8 mouse cellular contexts compared by ENCODE assay signal in genomic region chrX:166584947-166585824, GRCm38 (mm10). TPM values are rescaled to one million over a fixed set of nuclear protein-coding genes. Genes with fewer than 3 reads are reported as not detected.
A peak's percentile ranks its signal among the peaks of the same experiment; 100 is the strongest.
DNase-seq lines count a peak whose midpoint lies in the region; ATAC-seq and TF ChIP-seq lines count a peak whose summit lies in the region.

Gene Egfl6 (minus strand): TSS chrX:166585720.

- H3K4me3 ChIP-seq in layer of hippocampus, adult 2 months: peak within 1 kb of the TSS; percentile 51
- peak within 1 kb of the TSS; percentile 30 for H3K4me3 ChIP-seq in bone marrow, adult 2 months (replicated peaks; ENCODE audit: control insufficient read depth, low read depth, low read length)
- peak within 1 kb of the TSS; percentile 40 for H3K4me3 ChIP-seq in heart, embryonic 16.5 days (ENCODE audit: low read length)
- H3K4me3 ChIP-seq in limb, embryonic 11.5 days (ENCODE audit: low read depth, low read length): peak within 1 kb of the TSS; percentile 28
- H3K4me3 ChIP-seq in midbrain, embryonic 12.5 days: peak within 1 kb of the TSS; percentile 38

- peaks cover 7% of the 10 kb centered on the region for H3K27me3 ChIP-seq in heart, embryonic 16.5 days (ENCODE audit: control insufficient read depth, insufficient read depth, low read length)
- H3K27me3 ChIP-seq in limb, embryonic 11.5 days (ENCODE audit: control insufficient read depth, insufficient read depth, low read length): peaks cover 6% of the 10 kb centered on the region
- peaks cover 72% of the 10 kb centered on the region for H3K27me3 ChIP-seq in midbrain, embryonic 12.5 days

- no peak for TF ChIP-seq POLR2A in bone marrow, adult 2 months (IDR thresholded peaks at IDR 0.05; ENCODE audit: borderline replicate concordance, control insufficient read depth, low read depth, low read length)

- H3K27ac ChIP-seq in layer of hippocampus, adult 2 months: no peak within 1 kb of the TSS; the same call in 1 of the 2 replicates
- H3K27ac ChIP-seq in bone marrow, adult 2 months (ENCODE audit: control insufficient read depth, insufficient read depth, low read depth, low read length, poor library complexity): peak within 1 kb of the TSS; percentile 51
- no peak within 1 kb of the TSS for H3K27ac ChIP-seq in heart, embryonic 16.5 days (ENCODE audit: low read length)
- H3K27ac ChIP-seq in limb, embryonic 11.5 days (replicated peaks; ENCODE audit: low read depth, low read length): no peak within 1 kb of the TSS
- H3K27ac ChIP-seq in midbrain, embryonic 12.5 days (replicated peaks): no peak within 1 kb of the TSS

- 19% methylated on average over 35 of the region's 39 CpGs for WGBS in bone marrow, adult 2 months
- 18% methylated on average over 39 of the region's 39 CpGs for WGBS in heart, embryonic 16.5 days
- 18% methylated on average over 37 of the region's 39 CpGs for WGBS in limb, embryonic 11.5 days
- WGBS in midbrain, embryonic 12.5 days: 17% methylated on average over 39 of the region's 39 CpGs

- DNase-seq in layer of hippocampus, adult 2 months (ENCODE audit: low spot score in 2 of 2): no peak
- no peak for DNase-seq in layer of hippocampus, postnatal 14 days (ENCODE audit: low spot score in 2 of 2)
- DNase-seq in limb, embryonic 11.5 days (ENCODE audit: low spot score): peak; percentile 31
- peak; percentile 25 to 72 for DNase-seq in spleen, postnatal 4 days (ENCODE audit: low spot score in 2 of 2)
- no peak for DNase-seq in cerebellum, adult 8-10 months

- no peak for TF ChIP-seq CTCF in layer of hippocampus, adult 2 months (conservative IDR thresholded peaks at IDR 0.05)
- TF ChIP-seq CTCF in bone marrow, adult 2 months (IDR thresholded peaks at IDR 0.05; ENCODE audit: control insufficient read depth, insufficient read depth, low read length): no peak

- H3K4me1 ChIP-seq in bone marrow, adult 2 months (ENCODE audit: control insufficient read depth, insufficient read depth, low read length): no peaks in the 10 kb centered on the region
- no peaks in the 10 kb centered on the region for H3K4me1 ChIP-seq in heart, embryonic 16.5 days (ENCODE audit: control insufficient read depth, insufficient read depth, low read length)
- H3K4me1 ChIP-seq in limb, embryonic 11.5 days (ENCODE audit: control insufficient read depth, insufficient read depth, low read length): no peaks in the 10 kb centered on the region
- H3K4me1 ChIP-seq in midbrain, embryonic 12.5 days: no peaks in the 10 kb centered on the region

- ATAC-seq in heart, embryonic 16.5 days (replicated peaks; ENCODE audit: extremely low read depth, insufficient read depth, low FRiP score): no peak
- ATAC-seq in limb, embryonic 11.5 days (ENCODE audit: insufficient number of reproducible peaks, low FRiP score, low TSS enrichment, low read depth): peak; percentile 54
- peak; percentile 58 for ATAC-seq in midbrain, embryonic 12.5 days (ENCODE audit: low FRiP score, low read depth)

- H3K36me3 ChIP-seq in heart, embryonic 16.5 days (ENCODE audit: control insufficient read depth, insufficient read depth): no peaks in the 10 kb centered on the region
- no peaks in the 10 kb centered on the region for H3K36me3 ChIP-seq in limb, embryonic 11.5 days (ENCODE audit: control insufficient read depth, insufficient read depth, low read length)
- no peaks in the 10 kb centered on the region for H3K36me3 ChIP-seq in midbrain, embryonic 12.5 days

- H3K4me2 ChIP-seq in heart, embryonic 16.5 days (ENCODE audit: low read depth, low read length): peak within 1 kb of the TSS; percentile 66
- peak within 1 kb of the TSS; percentile 69 for H3K4me2 ChIP-seq in limb, embryonic 11.5 days (ENCODE audit: low read depth, severe bottlenecking)
- peak within 1 kb of the TSS; percentile 62 for H3K4me2 ChIP-seq in midbrain, embryonic 12.5 days (replicated peaks)

- H3K9me3 ChIP-seq in heart, embryonic 16.5 days (replicated peaks; ENCODE audit: control insufficient read depth, low read length): no peaks in the 10 kb centered on the region
- no peaks in the 10 kb centered on the region for H3K9me3 ChIP-seq in limb, embryonic 11.5 days (ENCODE audit: control insufficient read depth, low read length)
- no peaks in the 10 kb centered on the region for H3K9me3 ChIP-seq in midbrain, embryonic 12.5 days

- no peak within 1 kb of the TSS for H3K9ac ChIP-seq in heart, embryonic 16.5 days (ENCODE audit: low read length)
- H3K9ac ChIP-seq in limb, embryonic 11.5 days (ENCODE audit: low read length): no peak within 1 kb of the TSS; the same call in 1 of the 2 replicates
- H3K9ac ChIP-seq in midbrain, embryonic 12.5 days (replicated peaks): peak within 1 kb of the TSS; percentile 24; the same call in 1 of the 2 replicates

RNA-seq across cellular contexts. Expression of gene Egfl6, which starts in this region (rescaled TPM):
- 1 to 10 TPM; 3.8 to 5.0 TPM for total RNA-seq in layer of hippocampus, adult 2 months (2021)
- total RNA-seq in layer of hippocampus, postnatal 14 days (2021): 1 to 10 TPM; 4.5 to 5.1 TPM
- polyA plus RNA-seq in bone marrow, adult 2 months (2011; ENCODE audit: insufficient read depth, insufficient read length, low replicate concordance, missing spikeins): 1.1 and 1.5 TPM in 2 replicates
- polyA plus RNA-seq in heart, embryonic 16.5 days (2015; fragmentation: Nextera tagmentation; extraction: Ambion mirVana): 3.7 and 12.1 TPM in 2 replicates
- polyA plus RNA-seq in limb, embryonic 11.5 days (2014; fragmentation: Nextera tagmentation; extraction: Ambion mirVana): 5.2 and 6.4 TPM in 2 replicates
- polyA plus RNA-seq in midbrain, embryonic 12.5 days (2016; fragmentation: Nextera tagmentation; extraction: Ambion mirVana): 5.3 and 9.2 TPM in 2 replicates

Comparison
In these comparisons a context has a peak if more than half of its experiments do, and no peak if none do; other contexts are left out.
1. DNase-seq: peak in limb, embryonic 11.5 days (single experiment) and spleen, postnatal 4 days (2 of 2); none in layer of hippocampus, adult 2 months (0 of 2), layer of hippocampus, postnatal 14 days (0 of 2) and cerebellum, adult 8-10 months (single experiment).
2. Peak in every context shown above with its lines, with median percentiles within 50 percentile points of each other: H3K4me3 ChIP-seq and H3K4me2 ChIP-seq.